Mouse (Mus musculus): ENCODE results near the gene Asap3. TPM values are rescaled to one million over a fixed set of nuclear protein-coding genes. Genes with fewer than 3 reads are reported as not detected.

Asap3 gene
- polyA plus RNA-seq, 1 experiment from 2014 or later: 16.4 TPM

DNA sequence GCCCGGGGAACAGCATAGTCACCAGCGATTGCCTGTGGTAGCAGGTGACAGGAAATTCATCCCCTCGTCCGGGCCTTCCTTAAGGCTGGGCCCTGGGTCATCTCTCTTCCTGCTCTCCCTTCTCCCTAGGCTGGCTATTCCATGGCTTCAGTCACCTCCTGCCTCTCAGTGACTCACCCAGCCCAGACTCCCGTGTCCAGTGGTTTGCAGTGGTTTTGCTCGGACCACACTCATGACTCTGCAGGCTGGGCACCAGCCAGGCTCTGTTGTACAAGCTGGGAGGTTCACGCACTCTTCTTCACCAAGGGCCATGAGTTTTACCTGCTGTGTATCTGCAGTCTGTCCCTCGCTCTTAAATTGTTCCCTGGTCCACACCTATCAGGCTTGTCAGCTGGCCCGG is 4.8 kb downstream of the Asap3 start:
- WGBS: 81% methylated on average over 9 of the region's 9 CpGs
- Histone ChIP-seq H3K9ac (no peak overlapping the region), H3K4me1 (peaks cover 36% of the 10 kb centered on the region), H3K9me3 (no peaks in the 10 kb centered on the region), H3K4me2 (replicated peaks) (no peak overlapping the region), H3K27me3 (no peaks in the 10 kb centered on the region), H3K36me3 (peaks cover 20% of the 10 kb centered on the region), H3K4me3 (no peak overlapping the region), H3K27ac (no peak overlapping the region)
- ATAC-seq (ENCODE audit: low FRiP score, low read depth): no peak

DNA sequence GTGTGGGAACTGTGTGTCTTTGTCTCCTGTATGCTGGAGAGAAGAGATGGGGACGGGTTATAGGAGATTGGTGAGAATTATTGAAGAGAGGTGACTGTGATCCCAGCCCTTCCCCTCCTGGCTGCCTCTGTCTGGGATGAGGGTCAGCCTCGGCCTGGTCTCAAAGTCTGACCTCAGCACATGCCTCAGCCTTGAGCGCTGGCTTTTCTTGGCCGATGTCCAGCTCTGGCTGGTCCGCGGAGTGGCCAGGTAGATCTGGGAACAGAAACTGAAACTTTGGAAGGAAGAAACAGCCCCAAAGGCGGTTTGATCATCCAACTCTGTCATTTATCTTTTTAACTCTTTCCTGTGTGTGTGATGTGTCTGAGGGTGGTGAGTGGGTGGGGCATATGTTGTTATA is 7.5 kb downstream of the Asap3 start:
- 64% methylated on average over 7 of the region's 7 CpGs for WGBS
- Histone ChIP-seq H3K9me3 (no peaks in the 10 kb centered on the region), H3K4me3 (no peak overlapping the region), H3K4me2 (replicated peaks) (no peak overlapping the region), H3K27ac (no peak overlapping the region), H3K9ac (no peak overlapping the region), H3K27me3 (no peaks in the 10 kb centered on the region), H3K4me1 (peaks cover 41% of the 10 kb centered on the region), H3K36me3 (peaks cover 20% of the 10 kb centered on the region)
- no peak for ATAC-seq (ENCODE audit: low FRiP score, low read depth)

DNA sequence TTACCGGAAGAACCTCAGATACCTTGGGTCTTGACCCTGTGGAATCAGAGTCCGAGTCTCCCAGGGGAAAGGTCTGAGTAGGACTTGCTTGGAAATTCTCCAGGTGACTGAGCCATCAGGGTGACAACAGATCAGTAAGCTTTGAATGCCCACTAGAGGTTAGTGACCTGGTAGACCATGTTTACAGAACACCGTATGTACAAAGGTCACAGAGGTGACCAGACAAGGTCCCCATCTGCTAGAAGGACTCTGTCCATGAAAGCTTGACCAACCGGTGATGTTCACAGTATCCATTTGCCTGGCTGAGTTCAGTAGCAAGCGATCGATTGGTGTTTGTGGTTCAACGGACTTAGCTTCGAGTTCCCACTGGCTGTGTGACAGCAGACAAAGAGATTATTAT is 8.7 kb downstream of the Asap3 start:
- peaks cover 20% of the 10 kb centered on the region for H3K36me3 ChIP-seq
- H3K4me3 ChIP-seq: no peak overlapping the region
- no peak overlapping the region for H3K9ac ChIP-seq
- H3K27me3 ChIP-seq: no peaks in the 10 kb centered on the region
- H3K27ac ChIP-seq: no peak overlapping the region
- WGBS: 87% methylated on average over 8 of the region's 8 CpGs
- H3K9me3 ChIP-seq: no peaks in the 10 kb centered on the region
- ATAC-seq (ENCODE audit: low FRiP score, low read depth): no peak
- H3K4me2 ChIP-seq (replicated peaks): no peak overlapping the region
- peaks cover 50% of the 10 kb centered on the region for H3K4me1 ChIP-seq

DNA sequence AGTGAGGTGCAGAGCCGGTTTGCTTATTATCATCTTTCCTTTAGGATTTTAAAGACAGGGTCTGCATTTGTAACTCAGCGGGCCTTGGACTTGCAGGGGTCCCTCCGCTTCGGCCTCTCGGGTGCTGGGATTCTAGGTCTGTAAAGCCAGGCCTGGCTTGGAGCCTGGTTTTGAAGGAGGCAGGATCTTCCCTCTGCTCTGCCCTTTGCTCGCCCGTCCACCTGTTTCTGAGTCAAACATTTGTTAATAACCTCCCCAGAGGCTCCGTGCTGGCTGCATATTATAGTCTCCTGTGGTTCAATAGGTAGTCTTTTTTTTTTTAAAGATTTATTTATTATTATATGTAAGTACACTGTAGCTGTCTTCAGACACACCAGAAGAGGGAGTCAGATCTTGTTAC is 9.4 kb downstream of the Asap3 start:
- Histone ChIP-seq H3K9me3 (no peaks in the 10 kb centered on the region), H3K4me1 (peaks cover 58% of the 10 kb centered on the region), H3K9ac (0 out of 2 replicates have a peak overlapping the region, but pooled peaks have one; percentile 13), H3K4me2 (replicated peaks) (no peak overlapping the region), H3K27ac (no peak overlapping the region), H3K4me3 (no peak overlapping the region), H3K36me3 (peaks cover 19% of the 10 kb centered on the region), H3K27me3 (no peaks in the 10 kb centered on the region)
- ATAC-seq (ENCODE audit: low FRiP score, low read depth): no peak
- WGBS: 84% methylated on average over 8 of the region's 8 CpGs

DNA sequence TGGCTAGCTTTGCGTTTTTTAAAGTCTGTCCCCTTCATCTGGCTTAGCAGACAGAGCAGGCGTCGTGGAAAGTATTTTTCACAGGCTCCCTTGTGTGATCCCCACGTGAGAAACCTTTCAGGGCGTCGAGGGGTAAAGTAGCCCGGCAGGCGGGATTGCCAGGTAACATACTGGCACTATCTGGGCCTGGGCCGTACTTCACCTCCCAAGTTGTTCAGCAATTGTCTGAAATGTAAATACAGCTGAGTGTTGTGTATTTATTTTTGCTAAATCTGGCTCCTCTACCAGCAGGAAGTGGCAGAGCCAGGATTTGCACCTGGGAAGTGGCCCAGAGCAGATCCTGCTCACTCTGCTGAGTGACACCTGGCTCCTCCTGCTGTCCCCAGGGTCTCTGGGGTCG is 10.9 kb downstream of the Asap3 start:
- Histone ChIP-seq H3K9me3 (no peaks in the 10 kb centered on the region), H3K9ac (no peak overlapping the region), H3K4me1 (peaks cover 64% of the 10 kb centered on the region), H3K27me3 (no peaks in the 10 kb centered on the region), H3K4me2 (replicated peaks) (no peak overlapping the region), H3K27ac (peak overlapping the region; percentile 72), H3K4me3 (no peak overlapping the region), H3K36me3 (peaks cover 13% of the 10 kb centered on the region)
- WGBS: 50% methylated on average over 10 of the region's 10 CpGs
- no peak for ATAC-seq (ENCODE audit: low FRiP score, low read depth)

DNA sequence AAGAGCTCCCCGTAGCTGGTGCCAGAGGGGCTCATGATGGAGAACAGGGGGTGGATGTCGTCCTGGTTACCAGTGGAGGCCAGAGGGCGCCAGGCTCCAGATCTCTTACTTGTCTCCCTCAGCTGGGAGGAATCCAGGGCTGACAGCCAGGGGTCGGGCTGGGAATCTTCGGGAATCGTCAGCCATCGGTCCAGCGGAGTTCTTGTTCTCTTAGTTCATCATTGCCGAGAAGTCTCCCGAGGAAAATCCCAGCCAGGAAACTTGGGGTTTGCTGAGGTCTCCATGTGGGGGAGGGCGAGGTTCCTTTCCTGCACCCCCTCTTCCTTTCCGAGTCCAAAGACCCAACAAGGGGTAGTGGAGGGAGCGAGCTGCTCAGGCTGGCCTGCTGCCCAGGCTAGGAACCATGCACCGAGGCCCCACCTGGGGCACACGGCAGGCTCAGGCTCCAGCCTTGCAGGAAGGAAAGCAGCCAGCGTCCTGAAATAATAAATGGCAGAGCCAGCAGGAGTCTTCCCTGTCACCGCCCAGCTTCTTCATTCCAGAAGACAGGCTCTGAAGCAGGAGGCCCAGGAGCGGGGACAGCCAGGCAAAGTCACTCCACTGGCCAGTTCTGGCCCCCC is 12.5 kb downstream of the Asap3 start:
- ATAC-seq (ENCODE audit: low FRiP score, low read depth): peak; percentile 81
- 6% methylated on average over 18 of the region's 18 CpGs for WGBS

DNA sequence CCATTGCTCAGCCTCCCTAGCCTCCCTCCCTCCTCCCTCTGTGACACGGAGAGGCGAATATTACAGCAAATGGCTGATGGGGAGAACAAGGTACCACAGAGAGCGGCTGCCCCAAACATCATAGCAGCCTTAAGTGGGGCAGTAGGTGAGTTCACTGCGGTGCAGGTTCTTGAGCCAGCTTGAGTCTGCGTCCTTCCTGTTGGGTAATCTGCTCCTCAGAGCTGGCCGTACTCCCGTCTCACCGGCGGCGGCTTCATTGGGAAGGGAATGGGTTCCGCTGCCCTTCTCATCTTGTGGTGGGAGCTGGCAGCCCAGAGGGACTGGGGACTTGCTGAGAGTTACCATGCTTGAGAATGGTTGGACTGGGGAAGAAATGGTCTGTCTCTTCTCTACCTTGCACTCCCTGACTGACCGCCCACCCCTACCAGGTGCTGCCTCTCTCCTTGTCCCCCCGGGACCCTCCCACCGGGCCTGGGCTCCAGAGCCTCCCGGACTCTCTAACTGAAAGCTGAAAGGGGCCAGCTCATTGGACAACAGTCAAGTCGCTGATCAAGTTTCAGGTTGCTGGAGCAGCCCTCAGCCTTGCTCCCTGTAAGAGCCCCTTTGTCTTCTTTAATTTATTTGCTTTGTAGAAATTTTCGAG is 14.1 kb downstream of the Asap3 start:
- peak overlapping the region; percentile 25; the same call in 1 of the 2 replicates for H3K9ac ChIP-seq
- H3K4me1 ChIP-seq: peaks cover 64% of the 10 kb centered on the region
- WGBS: 6% methylated on average over 16 of the region's 17 CpGs
- peak overlapping the region; percentile 22 for H3K4me3 ChIP-seq
- H3K27ac ChIP-seq: peak overlapping the region; percentile 72
- ATAC-seq (ENCODE audit: low FRiP score, low read depth): peak; percentile 66
- no peaks in the 10 kb centered on the region for H3K27me3 ChIP-seq
- peak overlapping the region; percentile 57 for H3K4me2 ChIP-seq (replicated peaks)
- 0 out of 2 replicates have a peak, but pooled peaks cover under 1% of the 10 kb centered on the region for H3K36me3 ChIP-seq
- H3K9me3 ChIP-seq: no peaks in the 10 kb centered on the region

More for the DNA sequence above, 12.5 kb downstream of the Asap3 start:
- Histone ChIP-seq H3K4me2 (replicated peaks) (peak overlapping the region; percentile 54), H3K36me3 (peaks cover 13% of the 10 kb centered on the region), H3K4me1 (peaks cover 61% of the 10 kb centered on the region), H3K4me3 (peak overlapping the region; percentile 15), H3K27ac (peak overlapping the region; percentile 91), H3K9ac (peak overlapping the region; percentile 36), H3K27me3 (no peaks in the 10 kb centered on the region), H3K9me3 (no peaks in the 10 kb centered on the region)

DNA sequence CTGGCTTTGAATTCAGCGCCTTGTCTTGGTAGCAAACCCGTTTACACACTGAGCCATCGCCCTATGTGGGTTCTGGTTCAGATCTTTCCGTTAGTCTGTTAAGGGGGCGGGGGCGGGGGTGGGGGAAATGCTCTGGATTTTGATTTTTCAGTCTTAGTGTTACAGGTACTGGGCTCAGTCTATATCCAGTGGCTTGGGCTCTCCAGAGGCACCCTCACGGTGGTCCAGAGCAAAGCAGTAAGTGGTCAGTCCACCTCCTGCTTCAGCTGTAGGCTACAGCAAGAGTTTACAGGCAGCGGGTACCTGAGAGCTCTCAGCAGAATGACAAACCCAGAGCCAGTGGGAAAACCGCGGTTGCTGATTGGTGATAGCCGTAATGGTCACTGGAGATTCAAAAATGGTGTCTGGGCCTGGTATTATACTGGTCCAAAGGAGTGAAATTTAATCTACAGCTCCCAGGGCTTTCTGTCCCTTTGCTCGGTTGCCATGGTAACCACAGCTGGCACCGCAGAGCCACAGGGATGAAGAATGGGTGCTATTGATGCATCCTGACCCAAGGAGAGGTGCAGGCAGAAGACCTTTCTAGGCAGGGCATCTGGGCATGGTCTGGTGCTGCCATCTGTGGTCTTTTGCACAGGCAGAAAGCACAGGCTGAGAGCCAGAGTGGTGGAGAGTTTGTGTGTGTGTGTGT is 17.5 kb downstream of the Asap3 start:
- H3K27ac ChIP-seq: no peak overlapping the region

DNA sequence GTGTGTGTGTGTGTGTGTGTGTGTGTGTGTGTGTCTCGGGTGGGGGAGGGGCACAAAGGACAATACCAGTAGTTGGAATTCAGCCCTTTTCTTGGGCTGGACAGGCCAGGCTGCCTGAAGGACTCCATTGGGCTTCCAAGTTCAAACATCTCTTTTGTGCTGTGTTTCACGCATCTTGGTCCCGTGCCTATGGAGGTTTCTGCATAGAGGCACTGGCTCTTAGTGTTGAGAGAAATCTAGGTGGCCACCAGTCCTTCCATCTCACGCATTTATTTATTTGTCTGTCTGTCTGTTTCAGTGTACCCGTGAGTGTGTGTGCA is 18.0 kb downstream of the Asap3 start:
- peaks cover 14% of the 10 kb centered on the region for H3K36me3 ChIP-seq
- H3K9me3 ChIP-seq: no peaks in the 10 kb centered on the region
- no peaks in the 10 kb centered on the region for H3K27me3 ChIP-seq
- no peak overlapping the region for H3K27ac ChIP-seq
- no peak overlapping the region for H3K9ac ChIP-seq
- ATAC-seq (ENCODE audit: low FRiP score, low read depth): no peak
- H3K4me1 ChIP-seq: peaks cover 33% of the 10 kb centered on the region
- 69% methylated on average over 5 of the region's 5 CpGs for WGBS
- no peak overlapping the region for H3K4me3 ChIP-seq
- no peak overlapping the region for H3K4me2 ChIP-seq (replicated peaks)

More for the DNA sequence above, 17.5 kb downstream of the Asap3 start:
- Histone ChIP-seq H3K4me3 (no peak overlapping the region), H3K9me3 (no peaks in the 10 kb centered on the region), H3K27me3 (no peaks in the 10 kb centered on the region), H3K36me3 (peaks cover 9% of the 10 kb centered on the region), H3K4me1 (peaks cover 38% of the 10 kb centered on the region), H3K9ac (peak overlapping the region; percentile 35; the same call in 1 of the 2 replicates), H3K4me2 (replicated peaks) (no peak overlapping the region)
- WGBS: 71% methylated on average over 13 of the region's 13 CpGs
- no peak for ATAC-seq (ENCODE audit: low FRiP score, low read depth)

DNA sequence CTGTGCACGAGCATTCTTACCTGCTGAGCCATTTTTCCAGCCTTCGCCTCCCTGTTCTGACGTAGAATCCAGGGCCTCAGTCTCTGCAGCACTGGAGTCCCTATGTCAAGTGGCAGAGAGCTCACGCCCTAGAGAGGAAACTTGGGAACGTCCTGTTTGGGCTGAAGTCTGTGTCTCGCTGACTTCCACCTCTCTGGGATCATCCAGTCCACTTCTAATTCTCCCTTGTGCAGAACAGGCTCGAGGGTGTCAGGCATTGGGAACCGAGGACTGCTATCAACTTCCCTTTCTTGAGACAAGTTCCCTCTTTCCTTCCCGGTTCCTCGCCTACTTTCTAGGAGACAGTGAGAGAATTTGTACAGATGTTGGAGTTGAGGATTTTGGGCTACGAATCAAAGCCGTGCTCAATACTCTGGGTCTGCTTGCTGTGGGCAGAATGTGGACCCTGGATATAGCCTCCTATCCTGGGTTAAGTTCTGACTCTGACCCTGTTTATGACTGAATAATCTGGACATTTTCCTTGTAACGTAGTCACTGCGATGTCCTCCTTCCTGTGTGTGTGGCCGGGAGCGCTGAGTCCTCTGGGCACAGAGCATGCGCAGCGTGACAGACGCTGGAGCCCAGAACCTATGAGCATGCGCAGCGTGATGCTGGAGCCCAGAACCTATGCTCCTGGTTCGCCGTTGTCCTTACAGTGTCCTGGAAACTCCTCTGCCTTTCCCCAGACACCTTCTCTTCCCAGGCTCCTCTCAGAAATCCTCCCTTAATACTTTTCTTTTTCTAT is 18.7 kb downstream of the Asap3 start:
- Histone ChIP-seq H3K9me3 (no peaks in the 10 kb centered on the region), H3K27me3 (no peaks in the 10 kb centered on the region), H3K9ac (no peak overlapping the region), H3K4me3 (no peak overlapping the region), H3K4me2 (replicated peaks) (no peak overlapping the region), H3K36me3 (peaks cover 21% of the 10 kb centered on the region), H3K4me1 (peaks cover 26% of the 10 kb centered on the region), H3K27ac (no peak overlapping the region)
- no peak for ATAC-seq (ENCODE audit: low FRiP score, low read depth)
- 81% methylated on average over 23 of the region's 23 CpGs for WGBS

DNA sequence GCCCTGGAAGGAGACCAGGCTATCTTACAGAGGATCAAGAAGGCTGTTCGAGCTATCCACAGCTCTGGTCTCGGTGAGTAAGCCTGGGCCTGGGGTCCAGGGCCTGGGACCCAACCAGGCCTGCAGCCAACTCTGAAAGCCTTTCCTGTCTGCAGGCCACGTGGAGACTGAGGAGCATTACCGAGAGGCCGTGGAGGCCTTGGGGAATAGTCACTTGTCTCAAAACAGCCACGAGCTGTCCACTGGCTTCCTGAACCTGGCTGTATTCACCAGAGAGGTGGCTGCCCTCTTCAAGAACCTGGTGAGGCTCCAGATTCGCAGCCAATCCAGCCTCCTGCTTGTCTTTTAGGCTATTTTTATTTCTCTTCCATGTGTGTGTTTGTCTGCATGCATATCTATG is 21.2 kb downstream of the Asap3 start:
- Histone ChIP-seq H3K9ac (no peak overlapping the region), H3K4me1 (peaks cover 13% of the 10 kb centered on the region; the same call in 1 of the 2 replicates), H3K4me3 (no peak overlapping the region)

DNA sequence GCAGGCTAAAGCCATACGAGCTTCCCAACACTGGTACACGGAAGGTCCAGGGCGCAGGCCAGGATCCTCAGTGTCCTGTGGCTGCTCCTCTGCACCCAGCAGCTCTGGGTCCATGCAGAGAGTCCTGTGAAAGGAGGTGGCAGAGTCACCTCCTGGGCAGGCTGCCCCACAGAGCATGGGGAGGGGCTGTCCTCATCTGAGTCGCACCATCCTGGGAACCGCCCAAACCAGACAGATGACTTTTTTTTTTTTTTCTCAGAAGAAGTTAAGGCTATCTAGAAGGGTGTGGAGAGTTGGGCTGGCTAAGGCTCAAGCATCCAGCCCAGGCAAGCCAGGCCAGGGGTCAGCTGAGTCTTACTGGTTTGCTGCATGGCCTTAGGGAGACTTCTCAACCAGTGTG is 22.5 kb downstream of the Asap3 start:
- no peak overlapping the region for H3K4me2 ChIP-seq (replicated peaks)
- no peak for ATAC-seq (ENCODE audit: low FRiP score, low read depth)
- H3K9me3 ChIP-seq: no peaks in the 10 kb centered on the region
- H3K36me3 ChIP-seq: peaks cover 34% of the 10 kb centered on the region
- H3K4me1 ChIP-seq: peaks cover 9% of the 10 kb centered on the region; the same call in 1 of the 2 replicates
- H3K27me3 ChIP-seq: no peaks in the 10 kb centered on the region
- H3K9ac ChIP-seq: no peak overlapping the region
- no peak overlapping the region for H3K4me3 ChIP-seq
- no peak overlapping the region for H3K27ac ChIP-seq
- WGBS: 72% methylated on average over 5 of the region's 5 CpGs

More for the DNA sequence above, 21.2 kb downstream of the Asap3 start:
- H3K9me3 ChIP-seq: no peaks in the 10 kb centered on the region
- no peak overlapping the region for H3K4me2 ChIP-seq (replicated peaks)
- no peaks in the 10 kb centered on the region for H3K27me3 ChIP-seq
- WGBS: 76% methylated on average over 7 of the region's 7 CpGs
- no peak overlapping the region for H3K27ac ChIP-seq
- H3K36me3 ChIP-seq: peaks cover 28% of the 10 kb centered on the region
- ATAC-seq (ENCODE audit: low FRiP score, low read depth): no peak

All from limb, embryonic 13.5 days (tissue).